Mouse (Mus musculus) adrenal gland, postnatal 4 days (tissue): ENCODE data around the gene Bcl11a. TPM values are rescaled to one million over a fixed set of nuclear protein-coding genes. Genes with fewer than 3 reads are reported as not detected.

ENCODE experiments used
- DNase-seq, 2 experiments: peaks; one replicate each; pipeline ENCODE4 v3.0.0; 2021 to 2022; ENCODE audit warnings: low spot score in 2 of 2, mixed read lengths in 2 of 2
- total RNA-seq, 2 experiments: library from RNA; stranded (reverse); gene quantifications; 2 replicates each; pipeline ENCODE4 v1.2.3; 2021

Gene Bcl11a
- total RNA-seq, 2 experiments from 2014 or later, result 5.9 to 7.8 TPM

DNA sequence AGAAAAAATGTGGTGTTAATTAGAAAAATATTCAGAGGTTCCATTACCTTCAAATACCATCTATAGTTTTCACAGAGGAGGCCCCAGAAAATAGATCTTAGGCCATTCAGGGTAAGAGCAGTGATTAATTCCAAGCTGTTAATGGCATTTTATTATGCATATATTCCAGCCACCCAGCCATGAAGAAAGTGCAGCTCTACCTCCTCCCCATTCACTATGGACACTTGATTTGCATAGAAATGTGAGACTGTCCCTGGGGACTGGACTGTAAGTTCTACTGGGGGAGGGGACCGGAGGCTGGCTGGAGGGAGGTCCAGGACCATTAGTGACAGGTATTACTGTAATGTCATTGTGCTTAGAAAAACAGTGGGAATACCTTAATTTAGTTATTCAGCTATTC, 119.6 kb downstream of the Bcl11a start:
- DNase-seq, result no peak

- DNase-seq, result no peak
These were observed 121.7 kb downstream of the Bcl11a start for GRCm38 (mm10) chr11:24199560-24199959.

DNA sequence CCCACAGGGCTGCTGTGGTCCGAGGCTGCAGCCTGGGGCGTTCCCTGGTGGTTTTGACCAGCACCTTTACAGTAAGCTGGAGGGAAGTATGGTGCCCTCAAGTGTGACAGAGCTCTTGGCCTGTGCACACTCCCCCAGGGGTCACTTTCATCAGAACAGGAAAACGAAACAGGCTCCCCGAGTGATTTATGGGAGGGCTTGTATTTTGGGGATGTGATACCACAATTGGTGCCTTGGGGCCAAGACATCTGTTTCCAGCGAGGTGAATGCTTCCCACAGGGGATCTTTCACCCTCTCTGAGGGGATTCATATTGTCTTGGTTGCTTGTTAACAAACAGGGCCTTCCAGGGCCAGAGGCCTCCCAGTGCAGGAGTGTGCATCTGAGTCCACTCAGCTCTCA, 122.5 kb downstream of the Bcl11a start:
- DNase-seq, result no peak

- no peak for DNase-seq
These were observed 123.4 kb downstream of the Bcl11a start for GRCm38 (mm10) chr11:24201223-24201622.

DNA sequence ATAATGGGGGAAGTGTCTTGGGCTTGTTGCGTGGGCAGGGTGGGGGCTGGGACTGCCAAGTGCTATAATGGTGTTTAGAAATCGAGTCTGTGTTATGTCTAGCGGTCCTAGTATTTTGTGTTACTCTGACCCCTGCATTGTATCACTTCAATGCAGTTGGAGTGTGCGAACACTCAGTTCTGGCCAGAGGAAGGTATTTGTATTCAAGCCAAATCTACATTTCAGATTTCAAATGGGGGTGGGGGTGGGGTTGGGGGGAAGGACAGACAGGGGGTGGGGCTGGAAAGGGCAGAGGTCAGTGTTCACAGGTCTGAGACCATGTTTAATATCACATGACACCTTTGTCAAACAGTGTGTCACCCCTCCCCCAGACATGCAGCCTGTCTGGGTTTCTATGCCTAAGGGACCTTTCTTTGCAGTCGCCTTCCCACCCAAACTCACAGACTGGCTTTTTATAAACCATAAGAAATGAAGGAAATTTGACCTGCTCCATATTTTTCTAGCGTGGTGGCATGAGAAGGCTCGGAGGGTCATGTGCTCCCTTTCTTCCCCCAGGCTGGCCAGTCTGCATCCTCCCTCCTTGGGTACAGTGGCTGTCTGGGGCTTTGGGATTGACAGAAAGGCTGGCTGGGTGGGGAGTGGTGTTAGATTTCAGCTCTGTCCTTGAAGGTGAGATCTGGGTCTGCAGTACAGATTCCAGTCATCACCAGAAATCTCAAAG, 124.9 kb downstream of the Bcl11a start:
- DNase-seq, result no peak

DNA sequence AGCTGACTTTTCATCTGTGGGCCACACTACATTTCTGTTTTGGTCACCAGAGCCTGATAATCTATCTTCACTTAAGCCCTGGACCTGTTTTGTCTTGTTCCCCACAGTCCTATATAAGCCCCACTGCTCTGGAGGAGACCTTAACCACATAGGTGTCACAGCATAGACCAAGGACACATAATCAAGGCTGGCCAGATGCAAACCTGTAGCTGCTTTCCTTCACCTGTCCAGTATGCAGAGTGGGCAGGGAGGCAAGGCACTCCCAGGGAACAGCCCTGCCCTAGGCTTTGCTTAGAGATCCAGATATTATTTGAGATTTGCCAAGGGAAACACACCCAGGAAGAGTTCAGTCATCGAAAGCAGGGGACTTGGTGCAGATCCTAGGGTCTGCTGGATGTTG, 125.6 kb downstream of the Bcl11a start:
- DNase-seq, result no peak

- no peak for DNase-seq
These were observed 131.1 kb downstream of the Bcl11a start for GRCm38 (mm10) chr11:24208951-24209351.

GRCm38 (mm10) chr11:24214509-24215134, 136.8 kb downstream of the Bcl11a start:
- no peak for DNase-seq

GRCm38 (mm10) chr11:24217741-24218333, 140.0 kb downstream of the Bcl11a start:
- DNase-seq, result no peak

DNA sequence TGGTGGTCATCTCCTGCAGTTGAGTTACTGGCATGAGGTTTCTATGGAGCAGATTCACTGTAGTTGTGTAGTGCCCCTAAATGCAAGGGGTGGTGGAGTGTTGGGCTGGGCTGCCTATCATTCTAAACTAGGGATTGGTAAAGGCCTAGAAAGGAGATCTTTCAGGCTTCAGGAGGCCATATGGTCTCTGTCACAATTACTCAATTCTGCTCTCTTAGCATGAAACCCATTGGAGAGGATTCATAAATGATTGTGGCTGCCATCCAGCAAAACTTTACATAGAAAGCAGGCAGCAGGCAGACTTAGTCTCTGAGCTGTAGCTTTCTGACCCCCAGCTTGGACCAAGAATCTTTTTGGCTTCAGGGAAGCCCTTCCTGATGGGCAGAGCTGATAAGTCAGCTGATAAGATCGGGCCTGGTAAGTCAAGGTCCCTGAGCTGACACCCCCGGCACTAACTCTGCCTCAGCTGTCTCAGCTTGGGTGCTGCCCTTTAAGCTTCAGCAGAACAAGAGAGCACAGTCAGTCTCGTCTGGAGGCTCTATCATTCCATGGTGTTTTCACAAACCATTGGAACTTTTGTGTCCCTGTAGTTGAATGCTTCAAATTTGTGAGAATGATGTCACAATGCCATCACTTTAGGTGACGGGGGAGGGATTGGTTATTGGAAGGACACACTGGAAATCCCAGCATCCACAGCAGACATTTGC, 143.9 kb downstream of the Bcl11a start:
- no peak for DNase-seq

Other genes with a start within 250 kb of the Bcl11a start
- gene Papolg, start 182.8 kb upstream of the Bcl11a start, total RNA-seq, result 10 to 100 TPM; 12.2 to 13.2 TPM
- not detected for gene A830031A19Rik, start 3.0 kb upstream of the Bcl11a start, total RNA-seq